Mouse (Mus musculus) central nervous system, embryonic 18 days (tissue): ENCODE data around the gene Ripor2. TPM values are rescaled to one million over a fixed set of nuclear protein-coding genes. Genes with fewer than 3 reads are reported as not detected.

Experiments
- polyA plus RNA-seq: library from polyadenylated mRNA; depleted of rRNA; stranded (reverse); fragments of >200 nt; gene quantifications from 2 replicates; pipeline ENCODE4 v1.2.3, GENCODE M21; 2012; rRNA removed

The Ripor2 gene
- polyA plus RNA-seq = 33.4 and 35.8 TPM in 2 replicates

DNA sequence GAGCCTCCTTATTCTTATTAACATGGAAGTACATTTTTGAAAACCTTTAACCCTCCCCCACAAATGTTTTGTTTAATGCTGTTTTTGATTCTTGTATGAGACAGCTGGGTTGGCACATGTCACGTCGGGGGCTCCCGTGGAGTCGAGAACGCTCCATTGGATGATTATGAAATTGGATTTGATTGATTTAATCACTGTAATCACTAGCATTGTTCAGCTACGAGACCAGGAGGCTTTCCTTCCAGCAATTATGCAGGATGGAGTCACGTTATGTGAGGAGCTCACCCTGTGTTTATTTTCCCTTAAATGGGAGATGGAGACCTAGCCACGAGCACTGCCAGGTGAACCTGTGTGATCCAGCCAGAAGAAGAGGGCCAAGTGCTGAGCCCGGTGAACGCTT lies at the start of gene Ripor2:
TSS of gene Ripor2 (plus strand) at position 357 of the 400 bp plus-strand sequence.

DNA sequence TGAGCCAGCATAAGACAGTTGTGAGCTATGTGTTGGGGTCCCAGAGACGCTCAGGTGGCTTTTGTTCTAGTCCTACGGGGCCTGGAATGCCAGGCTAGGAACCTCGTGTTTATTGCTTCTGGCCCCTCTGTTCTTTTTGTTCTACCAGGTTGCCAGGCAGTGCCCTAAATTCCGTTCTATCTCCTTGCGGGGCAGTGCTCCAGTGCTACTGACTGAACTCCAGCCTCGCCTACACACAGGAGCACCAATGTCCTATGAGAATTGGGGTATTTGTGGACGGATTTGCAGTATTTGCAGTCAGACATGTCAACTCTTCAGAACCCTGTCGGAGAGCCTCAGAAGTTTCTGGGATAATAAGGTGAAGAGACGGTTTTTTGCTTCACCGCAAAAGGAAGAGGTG lies 159.0 kb downstream of the Ripor2 start, which contains the start of gene Armh2:
TSS of gene Armh2 (plus strand) at position 205 of the 400 bp plus-strand sequence.

DNA sequence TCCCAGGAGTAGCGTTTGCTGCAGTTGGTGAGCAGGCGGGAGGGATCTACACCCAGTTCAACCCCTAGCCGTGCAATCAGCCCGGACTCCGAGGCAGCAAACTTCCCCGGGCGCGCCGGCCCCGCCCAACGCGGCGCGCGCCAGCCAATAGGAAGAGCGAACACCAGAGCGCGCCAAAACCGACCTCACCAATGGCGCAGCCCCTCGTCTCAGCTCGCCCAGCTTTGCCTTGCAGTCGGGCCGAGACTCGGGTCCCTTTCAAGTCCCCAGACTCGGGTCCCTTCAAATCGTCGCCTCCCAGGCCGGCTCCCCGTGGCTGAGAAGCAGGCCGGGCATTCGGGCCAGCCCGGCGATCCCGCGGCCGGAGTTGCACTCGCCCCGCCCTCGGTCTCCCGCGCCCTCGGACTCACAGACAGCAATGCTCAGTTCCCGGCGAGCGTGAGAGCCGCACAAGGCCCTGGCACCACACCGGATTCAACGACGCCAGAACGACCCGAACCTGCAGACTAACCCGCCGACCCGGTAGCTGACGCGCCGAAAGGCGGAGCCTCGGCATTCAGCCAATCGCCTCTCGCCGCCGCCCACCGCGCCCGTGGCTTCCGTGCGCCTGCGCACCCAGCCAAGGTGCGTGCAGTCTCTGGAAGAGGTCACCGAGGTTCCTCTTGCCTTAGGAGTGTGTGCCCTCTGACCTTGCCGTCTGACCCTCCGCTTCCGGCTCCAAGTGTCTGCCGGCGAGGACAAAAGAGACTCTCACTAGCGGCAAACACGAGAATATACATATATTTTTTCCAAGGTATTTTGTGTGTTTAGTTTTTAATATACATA lies 179.6 kb downstream of the Ripor2 start, which contains the start of gene Gmnn:
TSS of gene Gmnn (minus strand) at position 521 of the 825 bp plus-strand sequence.

Other genes with a start within 250 kb of the Ripor2 start
- 0.19 and 0.22 TPM in 2 replicates for gene Armh2, start 159.0 kb downstream of the Ripor2 start, polyA plus RNA-seq
- 9.5 and 10.2 TPM in 2 replicates for gene Gmnn, start 179.7 kb downstream of the Ripor2 start, polyA plus RNA-seq
- gene BC005537, start 219.5 kb downstream of the Ripor2 start, polyA plus RNA-seq = 129 and 139 TPM in 2 replicates
- 57.5 and 80.5 TPM in 2 replicates for gene Acot13, start 249.4 kb downstream of the Ripor2 start, polyA plus RNA-seq
- 40.9 and 45.8 TPM in 2 replicates for gene Tdp2, start 249.5 kb downstream of the Ripor2 start, polyA plus RNA-seq